Mouse (Mus musculus): Measurements from ENCODE around the gene Ros1. TPM values are rescaled to one million over a fixed set of nuclear protein-coding genes. Genes with fewer than 3 reads are reported as not detected.
A peak's percentile ranks its signal among the peaks of the same experiment; 100 is the strongest.

The Ros1 gene
- polyA plus RNA-seq, 1 experiment from 2014 or later = 0.03 TPM

DNA sequence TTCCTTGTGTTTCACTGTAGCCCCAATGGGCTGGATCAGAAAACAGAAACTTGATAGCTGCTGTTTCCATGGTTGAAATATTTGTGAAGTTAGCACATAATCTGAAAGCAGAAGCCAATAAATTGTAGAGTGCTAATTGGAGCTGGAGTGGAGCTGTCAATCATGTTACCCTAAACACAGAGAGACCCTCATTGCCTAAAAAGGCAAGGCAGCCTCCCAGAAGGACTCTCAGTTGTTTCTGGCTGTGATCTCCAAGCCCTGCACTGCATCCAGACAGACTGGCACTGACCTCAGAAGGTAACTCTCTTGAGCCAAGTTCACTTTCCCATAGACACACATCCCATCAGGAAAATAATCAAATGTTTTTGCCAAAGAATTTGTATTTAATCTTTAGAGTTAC is 161.3 kb downstream of the Ros1 start:
- H3K4me3 ChIP-seq = no peak overlapping the region

GRCm38 (mm10) chr10:52029421-52030080 is 165.5 kb downstream of the Ros1 start:
- no peaks in the 10 kb centered on the region for H3K9me3 ChIP-seq (replicated peaks)
- no peak overlapping the region for H3K4me3 ChIP-seq
- H3K27me3 ChIP-seq (replicated peaks) = peaks cover 69% of the 10 kb centered on the region
- H3K4me2 ChIP-seq = peak overlapping the region; percentile 38
- H3K9ac ChIP-seq = no peak overlapping the region
- WGBS = 3% methylated on average over 10 of the region's 10 CpGs
- H3K4me1 ChIP-seq (replicated peaks) = peaks cover 14% of the 10 kb centered on the region
- ATAC-seq (ENCODE audit: insufficient number of reproducible peaks, low FRiP score) = no peak
- H3K27ac ChIP-seq (ENCODE audit: poor library complexity, severe bottlenecking) = no peak overlapping the region
- H3K36me3 ChIP-seq = no peaks in the 10 kb centered on the region

More for the DNA sequence above, 161.3 kb downstream of the Ros1 start:
- Histone ChIP-seq H3K27ac (ENCODE audit: poor library complexity, severe bottlenecking) (no peak overlapping the region), H3K36me3 (no peaks in the 10 kb centered on the region), H3K9me3 (replicated peaks) (no peaks in the 10 kb centered on the region), H3K4me2 (no peak overlapping the region), H3K4me1 (replicated peaks) (peaks cover 3% of the 10 kb centered on the region; the same call in 1 of the 2 replicates), H3K27me3 (replicated peaks) (peaks cover 32% of the 10 kb centered on the region), H3K9ac (no peak overlapping the region)
- ATAC-seq (ENCODE audit: insufficient number of reproducible peaks, low FRiP score) = no peak

DNA sequence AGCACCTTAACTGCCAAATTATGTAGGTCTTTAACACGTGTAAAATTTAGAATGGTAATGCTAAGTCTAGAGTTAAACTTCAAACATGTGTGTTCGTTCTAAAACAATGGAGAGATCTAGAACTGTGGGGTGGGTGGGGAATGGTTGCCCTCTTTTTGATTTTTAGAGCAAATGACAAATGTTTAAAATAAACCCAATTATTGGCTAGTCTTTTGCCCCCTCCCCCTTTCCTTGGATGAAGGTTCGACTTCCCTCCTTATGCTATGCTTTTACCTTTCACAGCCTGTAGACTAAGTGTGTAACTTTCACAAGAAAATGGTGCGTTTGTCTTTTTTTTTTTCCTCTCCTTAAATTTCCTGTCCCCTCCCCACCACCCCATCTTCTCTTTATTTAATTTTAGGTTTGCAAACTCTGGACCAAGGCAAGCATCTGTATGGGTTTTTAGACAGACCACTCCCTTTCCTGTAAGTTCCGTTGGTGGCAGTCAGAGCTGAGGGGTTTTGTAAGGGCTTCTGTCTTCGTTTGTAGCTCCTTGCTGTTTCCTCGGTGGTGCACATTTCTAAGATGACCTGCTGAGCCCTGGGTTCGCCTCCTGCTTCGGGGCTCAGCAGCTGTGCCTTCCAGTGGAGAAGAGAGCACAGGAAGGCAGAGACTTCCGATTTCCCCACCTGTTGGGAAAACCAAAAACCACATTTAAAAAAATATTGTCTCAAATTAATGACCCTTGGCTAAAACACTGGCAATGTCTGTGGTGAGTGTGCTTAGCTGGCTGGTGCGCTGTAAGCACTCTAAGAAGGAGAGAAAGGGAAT is 166.3 kb downstream of the Ros1 start:
- H3K9me3 ChIP-seq (replicated peaks) = no peaks in the 10 kb centered on the region
- no peak for ATAC-seq (ENCODE audit: insufficient number of reproducible peaks, low FRiP score)
- no peaks in the 10 kb centered on the region for H3K36me3 ChIP-seq
- no peak overlapping the region for H3K27ac ChIP-seq (ENCODE audit: poor library complexity, severe bottlenecking)
- WGBS = 4% methylated on average over 11 of the region's 11 CpGs
- no peak overlapping the region for H3K4me2 ChIP-seq
- peaks cover 14% of the 10 kb centered on the region for H3K4me1 ChIP-seq (replicated peaks)
- no peak overlapping the region for H3K4me3 ChIP-seq
- no peak overlapping the region for H3K9ac ChIP-seq
- H3K27me3 ChIP-seq (replicated peaks) = peaks cover 77% of the 10 kb centered on the region

DNA sequence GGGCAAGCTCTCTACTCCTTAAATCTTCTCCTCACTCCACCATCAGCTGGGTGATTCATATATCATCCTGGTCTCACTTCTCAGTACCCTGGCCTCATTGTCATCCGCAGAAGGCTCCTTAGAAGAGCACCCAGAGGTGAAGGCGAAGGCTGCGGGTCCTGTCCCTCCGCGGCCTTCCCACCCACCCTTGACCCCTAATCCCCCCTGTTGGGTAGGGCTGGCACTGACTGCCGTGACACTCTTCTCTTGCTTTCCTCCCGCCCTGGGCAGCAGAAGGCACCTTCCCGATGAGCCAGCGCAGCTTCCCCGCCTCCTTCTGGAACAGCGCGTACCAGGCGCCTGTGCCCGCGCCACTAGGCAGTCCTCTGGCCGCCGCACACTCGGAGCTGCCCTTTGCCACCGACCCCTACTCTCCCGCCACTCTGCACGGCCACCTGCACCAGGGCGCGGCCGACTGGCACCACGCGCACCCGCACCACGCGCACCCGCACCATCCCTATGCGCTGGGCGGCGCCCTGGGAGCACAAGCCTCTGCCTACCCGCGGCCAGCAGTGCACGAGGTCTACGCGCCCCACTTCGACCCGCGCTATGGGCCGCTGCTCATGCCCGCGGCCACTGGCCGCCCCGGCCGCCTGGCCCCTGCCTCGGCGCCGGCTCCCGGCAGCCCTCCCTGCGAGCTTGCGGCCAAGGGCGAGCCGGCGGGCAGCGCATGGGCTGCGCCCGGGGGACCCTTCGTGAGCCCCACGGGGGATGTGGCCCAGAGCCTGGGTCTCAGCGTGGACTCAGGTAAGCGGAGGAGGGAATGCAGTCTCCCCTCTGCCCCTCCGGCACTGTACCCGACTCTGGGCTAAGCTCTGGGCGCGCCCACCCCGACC is 167.6 kb downstream of the Ros1 start:
- Histone ChIP-seq H3K4me1 (replicated peaks) (peaks cover 21% of the 10 kb centered on the region), H3K9me3 (replicated peaks) (no peaks in the 10 kb centered on the region), H3K36me3 (no peaks in the 10 kb centered on the region), H3K4me2 (peak overlapping the region; percentile 91), H3K27me3 (replicated peaks) (peaks cover 86% of the 10 kb centered on the region), H3K9ac (peak overlapping the region; percentile 8; the same call in 1 of the 2 replicates), H3K27ac (ENCODE audit: poor library complexity, severe bottlenecking) (no peak overlapping the region), H3K4me3 (peak overlapping the region; percentile 47)
- ATAC-seq (ENCODE audit: insufficient number of reproducible peaks, low FRiP score) = peak; percentile 69
- 2% methylated on average over 64 of the region's 68 CpGs for WGBS

- no peak overlapping the region for H3K4me2 ChIP-seq
- no peak overlapping the region for H3K27ac ChIP-seq (ENCODE audit: poor library complexity, severe bottlenecking)
- H3K4me1 ChIP-seq (replicated peaks) = peaks cover 29% of the 10 kb centered on the region
- no peak overlapping the region for H3K9ac ChIP-seq
- peaks cover 88% of the 10 kb centered on the region for H3K27me3 ChIP-seq (replicated peaks)
- no peaks in the 10 kb centered on the region for H3K36me3 ChIP-seq
- no peak overlapping the region for H3K4me3 ChIP-seq
- WGBS = 11% methylated on average over 7 of the region's 7 CpGs
- H3K9me3 ChIP-seq (replicated peaks) = no peaks in the 10 kb centered on the region
- no peak for ATAC-seq (ENCODE audit: insufficient number of reproducible peaks, low FRiP score)
These were observed 169.2 kb downstream of the Ros1 start for GRCm38 (mm10) chr10:52025821-52026220.

DNA sequence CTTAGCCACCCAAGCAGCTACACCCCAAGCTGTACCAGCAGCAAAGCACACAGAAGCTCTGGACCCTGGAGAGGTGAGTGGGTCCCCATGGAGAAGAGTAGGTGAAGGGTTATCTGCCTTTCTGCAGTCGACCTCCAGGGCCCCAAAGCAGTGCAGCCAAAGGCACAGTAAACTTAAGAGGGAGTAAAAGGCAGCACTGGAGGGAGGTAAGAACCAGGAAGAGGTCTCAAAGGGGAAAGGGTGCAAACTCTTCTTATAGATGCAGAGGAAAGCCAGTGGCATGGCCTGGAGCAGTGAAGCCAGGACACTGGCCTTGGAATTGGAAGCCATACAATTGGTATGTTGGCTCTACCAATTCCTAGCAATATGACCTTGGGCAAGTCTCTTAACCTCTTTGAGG is 169.8 kb downstream of the Ros1 start:
- H3K4me1 ChIP-seq (replicated peaks) = peaks cover 29% of the 10 kb centered on the region
- WGBS = 3% methylated on average over 1 of the region's 1 CpGs
- ATAC-seq (ENCODE audit: insufficient number of reproducible peaks, low FRiP score) = no peak
- H3K36me3 ChIP-seq = no peaks in the 10 kb centered on the region
- no peak overlapping the region for H3K4me3 ChIP-seq
- no peak overlapping the region for H3K4me2 ChIP-seq
- H3K9me3 ChIP-seq (replicated peaks) = no peaks in the 10 kb centered on the region
- H3K27me3 ChIP-seq (replicated peaks) = peaks cover 90% of the 10 kb centered on the region
- H3K27ac ChIP-seq (ENCODE audit: poor library complexity, severe bottlenecking) = no peak overlapping the region
- no peak overlapping the region for H3K9ac ChIP-seq

- ATAC-seq (ENCODE audit: insufficient number of reproducible peaks, low FRiP score) = no peak
- Histone ChIP-seq H3K9ac (no peak overlapping the region), H3K4me1 (replicated peaks) (peaks cover 26% of the 10 kb centered on the region), H3K27ac (ENCODE audit: poor library complexity, severe bottlenecking) (no peak overlapping the region), H3K4me2 (no peak overlapping the region), H3K36me3 (no peaks in the 10 kb centered on the region), H3K9me3 (replicated peaks) (no peaks in the 10 kb centered on the region), H3K27me3 (replicated peaks) (peaks cover 88% of the 10 kb centered on the region), H3K4me3 (no peak overlapping the region)
- 11% methylated on average over 2 of the region's 2 CpGs for WGBS
These were observed 171.0 kb downstream of the Ros1 start for GRCm38 (mm10) chr10:52024053-52024410.

DNA sequence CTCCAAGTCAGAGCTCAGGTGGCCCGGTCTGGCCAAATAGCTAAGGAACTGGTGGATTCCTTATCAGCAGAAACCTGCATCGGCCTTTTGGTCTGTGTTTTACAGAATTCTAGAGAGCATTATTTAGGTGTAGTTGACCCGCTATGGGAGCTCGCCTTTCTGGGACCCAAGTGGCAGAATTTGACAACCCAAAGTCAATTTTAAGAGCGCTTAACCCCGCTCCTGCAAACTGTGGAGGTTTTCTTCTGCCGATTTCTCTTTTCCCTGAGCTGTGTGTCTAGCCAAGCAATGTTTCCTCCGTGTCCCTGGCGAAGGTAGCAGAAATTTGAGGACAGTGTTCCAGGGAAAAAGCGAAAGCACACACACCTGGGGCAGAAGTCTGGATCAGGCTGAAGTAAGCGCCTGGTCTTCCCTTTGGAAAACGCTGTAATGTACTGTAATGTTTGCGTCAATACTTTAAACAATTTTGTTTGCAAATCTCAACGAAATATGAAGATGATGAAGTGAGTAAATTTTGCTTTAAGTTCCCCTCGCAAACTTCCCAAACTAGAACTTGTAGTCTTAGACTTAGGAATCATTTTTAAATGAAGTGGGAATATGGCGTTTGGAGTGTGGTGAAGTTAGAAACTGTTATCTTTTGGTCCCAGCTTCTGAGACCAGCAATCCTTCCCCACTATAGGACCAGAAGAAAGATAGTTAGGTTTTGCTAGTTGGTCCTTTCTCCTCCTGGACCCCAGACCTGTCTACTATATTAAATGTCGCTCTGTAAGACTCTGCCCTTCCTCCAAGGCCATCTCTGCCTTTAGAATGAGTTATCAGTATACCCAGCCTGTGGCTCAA is 171.6 kb downstream of the Ros1 start:
- Histone ChIP-seq H3K4me3 (peak overlapping the region; percentile 59), H3K36me3 (no peaks in the 10 kb centered on the region), H3K27me3 (replicated peaks) (peaks cover 88% of the 10 kb centered on the region), H3K4me2 (peak overlapping the region; percentile 99), H3K27ac (ENCODE audit: poor library complexity, severe bottlenecking) (no peak overlapping the region), H3K4me1 (replicated peaks) (peaks cover 26% of the 10 kb centered on the region), H3K9me3 (replicated peaks) (no peaks in the 10 kb centered on the region), H3K9ac (no peak overlapping the region)
- no peak for ATAC-seq (ENCODE audit: insufficient number of reproducible peaks, low FRiP score)
- WGBS = 4% methylated on average over 17 of the region's 17 CpGs

DNA sequence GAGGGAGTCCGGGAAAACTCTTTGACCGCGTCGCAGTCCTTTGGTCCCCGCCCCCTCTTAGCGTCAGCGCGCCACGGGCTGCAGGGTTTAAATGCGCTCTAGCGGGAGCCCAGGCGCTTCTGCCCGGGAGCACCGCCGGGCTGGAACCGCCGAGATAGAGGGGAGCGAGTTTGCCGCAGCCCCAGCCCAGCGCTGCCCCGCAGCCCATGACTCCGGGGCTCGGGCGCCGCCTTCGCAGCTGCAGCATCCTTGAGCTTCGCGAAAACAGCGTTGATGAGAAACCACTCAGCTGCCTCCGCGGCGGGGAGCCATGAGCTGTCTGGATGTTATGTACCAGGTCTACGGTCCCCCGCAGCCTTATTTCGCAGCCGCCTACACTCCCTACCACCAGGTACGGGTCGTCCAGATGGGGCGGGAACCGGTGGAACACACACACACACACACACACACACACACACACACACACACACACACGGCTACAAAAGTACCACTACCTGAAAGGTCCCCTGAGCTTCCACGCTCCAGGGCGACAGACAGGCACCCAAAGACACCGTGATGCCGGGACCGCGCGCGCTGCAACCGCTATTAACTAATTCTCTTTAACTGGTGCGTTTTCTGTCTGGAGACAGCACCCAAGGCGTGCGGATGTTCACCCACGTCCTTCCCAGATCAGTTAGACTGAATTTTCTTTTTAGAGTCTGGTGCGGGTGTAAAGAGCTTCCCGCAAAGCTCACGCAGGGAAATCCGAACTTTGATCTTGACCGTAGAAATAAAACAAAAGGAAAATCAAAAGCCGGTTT is 172.4 kb downstream of the Ros1 start, which contains the start of gene Vgll2:
Gene Vgll2 (plus strand): TSS at position 90 of the 800 bp plus-strand sequence.
- peaks cover 21% of the 10 kb centered on the region for H3K4me1 ChIP-seq (replicated peaks)
- ATAC-seq (ENCODE audit: insufficient number of reproducible peaks, low FRiP score) = peak; percentile 45; the same call in 1 of the 2 replicates
- H3K4me3 ChIP-seq = peak within 1 kb of the TSS; percentile 59
- H3K9ac ChIP-seq = peak within 1 kb of the TSS; percentile 62
- H3K4me2 ChIP-seq = peak within 1 kb of the TSS; percentile 99
- WGBS = under 1% methylated on average over 56 of the region's 60 CpGs
- H3K9me3 ChIP-seq (replicated peaks) = no peaks in the 10 kb centered on the region
- H3K27ac ChIP-seq (ENCODE audit: poor library complexity, severe bottlenecking) = no peak within 1 kb of the TSS
- no peaks in the 10 kb centered on the region for H3K36me3 ChIP-seq
- H3K27me3 ChIP-seq (replicated peaks) = peaks cover 81% of the 10 kb centered on the region

Measured in heart, embryonic 12.5 days (tissue).